Mouse (Mus musculus): Measurements from ENCODE around the gene Pde4d. TPM values are rescaled to one million over a fixed set of nuclear protein-coding genes. Genes with fewer than 3 reads are reported as not detected.

Pde4d gene
- total and polyA plus RNA-seq, 3 experiments = 18.5 to 18.8 TPM; not detected in 1

- TF ChIP-seq NRF1 (IDR thresholded peaks at IDR 0.05; ENCODE audit: insufficient read depth, low read depth, low read length, poor library complexity, severe bottlenecking) (no peak), ZKSCAN1 (IDR thresholded peaks at IDR 0.05; ENCODE audit: low read depth, low read length) (no peak; the same call in 1 of the 2 replicates), HCFC1 (IDR thresholded peaks at IDR 0.05; ENCODE audit: low read depth, low read length) (peak; percentile 33; the same call in 1 of the 2 replicates)
Measured at GRCm38 (mm10) chr13:109685296-109686115, 1235.8 kb downstream of the Pde4d start (continued).

GRCm38 (mm10) chr13:109686116-109686876, 1236.5 kb downstream of the Pde4d start:
- DNase-seq (ENCODE audit: low read depth, low spot score) = peak; percentile 79
- Histone ChIP-seq H3K9me3 (replicated peaks; ENCODE audit: insufficient read depth, low read length) (no peaks in the 10 kb centered on the region), H3K4me3 (ENCODE audit: control insufficient read depth in 1 of 2, insufficient read depth in 1 of 2, low read depth in 2 of 2, low read length in 2 of 2) (peak overlapping the region; percentile 86 to 98), H3K79me2 (ENCODE audit: control insufficient read depth, insufficient read depth, low read length, poor library complexity) (peaks cover 52% of the 10 kb centered on the region), H3K4me1 (ENCODE audit: control insufficient read depth in 1 of 2, insufficient read depth in 2 of 2, low read length in 2 of 2) (peaks cover 19 to 34% of the 10 kb centered on the region in 2 experiments), H3K27me3 (ENCODE audit: control insufficient read depth in 1 of 2, insufficient read depth in 2 of 2, low read length in 2 of 2) (no peaks in the 10 kb centered on the region), H3K27ac (ENCODE audit: control insufficient read depth, low read depth, low read length) (peak overlapping the region; percentile 93), H3K9ac (ENCODE audit: control insufficient read depth, low read depth, low read length, poor library complexity, severe bottlenecking) (peak overlapping the region; percentile 92), H3K36me3 (ENCODE audit: control insufficient read depth in 1 of 2, insufficient read depth in 2 of 2, low read length in 2 of 2) (peaks cover 3 to 49% of the 10 kb centered on the region in 2 experiments; a peak in 3 of 4 replicates)
- TF ChIP-seq CHD1 (IDR thresholded peaks at IDR 0.05; ENCODE audit: low read depth, low read length) (peak; percentile 80), MXI1 (IDR thresholded peaks at IDR 0.05; ENCODE audit: low read depth, low read length) (peak; percentile 82), MAX (IDR thresholded peaks at IDR 0.05; ENCODE audit: low read length) (peak; percentile 55), POLR2A (IDR thresholded peaks at IDR 0.05; ENCODE audit: control insufficient read depth in 1 of 2, insufficient read depth in 1 of 2, low read depth in 1 of 2, low read length in 2 of 2, poor library complexity in 1 of 2) (no peak; a peak in 1 of 4 replicates), EP300 (IDR thresholded peaks at IDR 0.05; ENCODE audit: low read depth in 1 of 2, low read length in 2 of 2) (peak in 1 of 2 experiments; percentile 10; a peak in 1 of 4 replicates), MAZ (IDR thresholded peaks at IDR 0.05; ENCODE audit: low read depth, low read length) (0 out of 2 replicates have a peak, but pooled peaks have one; percentile 35), ZNF384 (IDR thresholded peaks at IDR 0.05; ENCODE audit: low read depth, low read length) (0 out of 2 replicates have a peak, but pooled peaks have one; percentile 6), USF1 (IDR thresholded peaks at IDR 0.05; ENCODE audit: low read depth, low read length) (peak; percentile 31; the same call in 1 of the 2 replicates), NELFE (IDR thresholded peaks at IDR 0.05; ENCODE audit: low read depth, low read length) (peak; percentile 22; the same call in 1 of the 2 replicates), ZMIZ1 (IDR thresholded peaks at IDR 0.05; ENCODE audit: low read depth, low read length) (no peak), SIN3A (IDR thresholded peaks at IDR 0.05; ENCODE audit: low read length) (no peak; the same call in 1 of the 2 replicates), POLR2AphosphoS2 (IDR thresholded peaks at IDR 0.05; ENCODE audit: low read length) (peak; percentile 44; the same call in 1 of the 2 replicates), MYC (IDR thresholded peaks at IDR 0.05; ENCODE audit: low read depth, low read length) (peak; percentile 36; the same call in 1 of the 2 replicates), HCFC1 (IDR thresholded peaks at IDR 0.05; ENCODE audit: low read depth, low read length) (0 out of 2 replicates have a peak, but pooled peaks have one; percentile 8)

Data from MEL (cell line).